Mouse (Mus musculus): ENCODE results near the gene Slc39a9. TPM values are rescaled to one million over a fixed set of nuclear protein-coding genes. Genes with fewer than 3 reads are reported as not detected.
A peak's percentile ranks its signal among the peaks of the same experiment; 100 is the strongest.

The Slc39a9 gene
- polyA plus RNA-seq, 1 experiment: 58.2 TPM

GRCm38 (mm10) chr12:80668391-80668790 lies 24.7 kb downstream of the Slc39a9 start:
- no peaks in the 10 kb centered on the region for H3K27me3 ChIP-seq (ENCODE audit: control insufficient read depth, insufficient read depth, low read length)
- no peak overlapping the region for H3K27ac ChIP-seq (ENCODE audit: control insufficient read depth, insufficient read depth, low read length)
- DNase-seq: no peak
- no peaks in the 10 kb centered on the region for H3K4me1 ChIP-seq (replicated peaks; ENCODE audit: control insufficient read depth, insufficient read depth, low read length)
- no peak for TF ChIP-seq CTCF (IDR thresholded peaks at IDR 0.05; ENCODE audit: borderline replicate concordance, control insufficient read depth, extremely low read depth, insufficient read depth, low read length, poor library complexity)
- no peak for TF ChIP-seq POLR2A (IDR thresholded peaks at IDR 0.05; ENCODE audit: control insufficient read depth, extremely low read depth, insufficient read depth, low read length, poor library complexity)
- peaks cover 22% of the 10 kb centered on the region for H3K36me3 ChIP-seq (ENCODE audit: control insufficient read depth, insufficient read depth, low read length)
- 83% methylated on average over 2 of the region's 2 CpGs for WGBS
- H3K4me3 ChIP-seq (ENCODE audit: control insufficient read depth, insufficient read depth, low read length): no peak overlapping the region

GRCm38 (mm10) chr12:80673170-80673569 lies 29.5 kb downstream of the Slc39a9 start:
- no peak overlapping the region for H3K27ac ChIP-seq (ENCODE audit: control insufficient read depth, insufficient read depth, low read length)
- WGBS: 14% methylated on average over 3 of the region's 3 CpGs
- no peaks in the 10 kb centered on the region for H3K4me1 ChIP-seq (replicated peaks; ENCODE audit: control insufficient read depth, insufficient read depth, low read length)
- TF ChIP-seq CTCF (IDR thresholded peaks at IDR 0.05; ENCODE audit: borderline replicate concordance, control insufficient read depth, extremely low read depth, insufficient read depth, low read length, poor library complexity) (no peak), POLR2A (IDR thresholded peaks at IDR 0.05; ENCODE audit: control insufficient read depth, extremely low read depth, insufficient read depth, low read length, poor library complexity) (no peak)
- peaks cover 27% of the 10 kb centered on the region for H3K36me3 ChIP-seq (ENCODE audit: control insufficient read depth, insufficient read depth, low read length)
- DNase-seq: peak; percentile 56
- no peaks in the 10 kb centered on the region for H3K27me3 ChIP-seq (ENCODE audit: control insufficient read depth, insufficient read depth, low read length)
- H3K4me3 ChIP-seq (ENCODE audit: control insufficient read depth, insufficient read depth, low read length): no peak overlapping the region

GRCm38 (mm10) chr12:80681340-80681739 lies 37.7 kb downstream of the Slc39a9 start:
- 100% methylated on average over 1 of the region's 1 CpGs for WGBS

GRCm38 (mm10) chr12:80683554-80683953 lies 39.9 kb downstream of the Slc39a9 start:
- no peak for DNase-seq
- 98% methylated on average over 3 of the region's 3 CpGs for WGBS
- TF ChIP-seq POLR2A (IDR thresholded peaks at IDR 0.05; ENCODE audit: control insufficient read depth, extremely low read depth, insufficient read depth, low read length, poor library complexity) (no peak), CTCF (IDR thresholded peaks at IDR 0.05; ENCODE audit: borderline replicate concordance, control insufficient read depth, extremely low read depth, insufficient read depth, low read length, poor library complexity) (no peak)
- Histone ChIP-seq H3K27me3 (ENCODE audit: control insufficient read depth, insufficient read depth, low read length) (no peaks in the 10 kb centered on the region), H3K4me1 (replicated peaks; ENCODE audit: control insufficient read depth, insufficient read depth, low read length) (no peaks in the 10 kb centered on the region), H3K4me3 (ENCODE audit: control insufficient read depth, insufficient read depth, low read length) (no peak overlapping the region), H3K36me3 (ENCODE audit: control insufficient read depth, insufficient read depth, low read length) (peaks cover 7% of the 10 kb centered on the region; the same call in 1 of the 2 replicates), H3K27ac (ENCODE audit: control insufficient read depth, insufficient read depth, low read length) (no peak overlapping the region)

More at GRCm38 (mm10) chr12:80681340-80681739, 37.7 kb downstream of the Slc39a9 start:
- Histone ChIP-seq H3K36me3 (ENCODE audit: control insufficient read depth, insufficient read depth, low read length) (peaks cover 13% of the 10 kb centered on the region; the same call in 1 of the 2 replicates), H3K27ac (ENCODE audit: control insufficient read depth, insufficient read depth, low read length) (no peak overlapping the region), H3K4me1 (replicated peaks; ENCODE audit: control insufficient read depth, insufficient read depth, low read length) (no peaks in the 10 kb centered on the region), H3K4me3 (ENCODE audit: control insufficient read depth, insufficient read depth, low read length) (no peak overlapping the region), H3K27me3 (ENCODE audit: control insufficient read depth, insufficient read depth, low read length) (no peaks in the 10 kb centered on the region)
- peak; percentile 21 for DNase-seq
- no peak for TF ChIP-seq CTCF (IDR thresholded peaks at IDR 0.05; ENCODE audit: borderline replicate concordance, control insufficient read depth, extremely low read depth, insufficient read depth, low read length, poor library complexity)

- no peak overlapping the region for H3K4me3 ChIP-seq (ENCODE audit: control insufficient read depth, insufficient read depth, low read length)
- H3K36me3 ChIP-seq (ENCODE audit: control insufficient read depth, insufficient read depth, low read length): 0 out of 2 replicates have a peak, but pooled peaks cover 3% of the 10 kb centered on the region
- no peaks in the 10 kb centered on the region for H3K27me3 ChIP-seq (ENCODE audit: control insufficient read depth, insufficient read depth, low read length)
- no peaks in the 10 kb centered on the region for H3K4me1 ChIP-seq (replicated peaks; ENCODE audit: control insufficient read depth, insufficient read depth, low read length)
- DNase-seq: no peak
- WGBS: 96% methylated on average over 3 of the region's 3 CpGs
- no peak for TF ChIP-seq CTCF (IDR thresholded peaks at IDR 0.05; ENCODE audit: borderline replicate concordance, control insufficient read depth, extremely low read depth, insufficient read depth, low read length, poor library complexity)
- no peak for TF ChIP-seq POLR2A (IDR thresholded peaks at IDR 0.05; ENCODE audit: control insufficient read depth, extremely low read depth, insufficient read depth, low read length, poor library complexity)
- no peak overlapping the region for H3K27ac ChIP-seq (ENCODE audit: control insufficient read depth, insufficient read depth, low read length)
These were observed 40.6 kb downstream of the Slc39a9 start for GRCm38 (mm10) chr12:80684316-80684715.

DNA sequence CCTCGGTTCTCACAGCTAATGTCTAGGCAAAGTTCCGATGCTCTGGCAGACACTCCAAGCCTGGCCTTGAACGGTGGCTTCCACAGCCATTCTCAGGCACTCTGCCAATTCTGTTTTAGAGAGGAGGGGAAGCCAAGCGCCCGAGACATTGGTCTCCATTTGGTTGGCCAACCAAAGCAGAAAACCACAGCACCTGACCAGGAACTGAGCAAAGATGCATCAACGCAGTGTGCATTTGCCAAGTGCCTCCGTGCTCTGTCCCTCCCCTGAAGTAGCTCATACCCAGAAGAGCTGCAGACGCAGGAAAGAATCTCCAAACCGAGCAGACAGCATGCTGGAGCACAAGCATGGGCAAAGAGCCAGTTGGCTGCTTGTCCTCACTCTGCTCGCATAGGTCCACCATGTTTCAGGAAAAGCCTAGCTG lies 44.1 kb downstream of the Slc39a9 start:
- Histone ChIP-seq H3K4me3 (ENCODE audit: control insufficient read depth, insufficient read depth, low read length) (no peak overlapping the region), H3K27ac (ENCODE audit: control insufficient read depth, insufficient read depth, low read length) (no peak overlapping the region), H3K36me3 (ENCODE audit: control insufficient read depth, insufficient read depth, low read length) (no peaks in the 10 kb centered on the region), H3K4me1 (replicated peaks; ENCODE audit: control insufficient read depth, insufficient read depth, low read length) (no peaks in the 10 kb centered on the region), H3K27me3 (ENCODE audit: control insufficient read depth, insufficient read depth, low read length) (peaks cover 7% of the 10 kb centered on the region; the same call in 1 of the 2 replicates)
- no peak for TF ChIP-seq POLR2A (IDR thresholded peaks at IDR 0.05; ENCODE audit: control insufficient read depth, extremely low read depth, insufficient read depth, low read length, poor library complexity)
- no peak for TF ChIP-seq CTCF (IDR thresholded peaks at IDR 0.05; ENCODE audit: borderline replicate concordance, control insufficient read depth, extremely low read depth, insufficient read depth, low read length, poor library complexity)
- DNase-seq: no peak
- WGBS: 7% methylated on average over 10 of the region's 10 CpGs

GRCm38 (mm10) chr12:80689696-80690095 lies 46.0 kb downstream of the Slc39a9 start:
- TF ChIP-seq CTCF (IDR thresholded peaks at IDR 0.05; ENCODE audit: borderline replicate concordance, control insufficient read depth, extremely low read depth, insufficient read depth, low read length, poor library complexity) (no peak), POLR2A (IDR thresholded peaks at IDR 0.05; ENCODE audit: control insufficient read depth, extremely low read depth, insufficient read depth, low read length, poor library complexity) (no peak)
- H3K4me1 ChIP-seq (replicated peaks; ENCODE audit: control insufficient read depth, insufficient read depth, low read length): no peaks in the 10 kb centered on the region
- DNase-seq: no peak
- 85% methylated on average over 5 of the region's 5 CpGs for WGBS
- H3K27ac ChIP-seq (ENCODE audit: control insufficient read depth, insufficient read depth, low read length): no peak overlapping the region
- no peak overlapping the region for H3K4me3 ChIP-seq (ENCODE audit: control insufficient read depth, insufficient read depth, low read length)
- peaks cover 16% of the 10 kb centered on the region; the same call in 1 of the 2 replicates for H3K27me3 ChIP-seq (ENCODE audit: control insufficient read depth, insufficient read depth, low read length)
- no peaks in the 10 kb centered on the region for H3K36me3 ChIP-seq (ENCODE audit: control insufficient read depth, insufficient read depth, low read length)

Measured in thymus, adult 2 months (tissue).